Mouse (Mus musculus) bone marrow macrophage, adult 2 months (primary cell): Measurements from ENCODE around the gene Dysf.

Experiments
- CTCF ChIP-seq: IDR thresholded peaks from 2 replicates; pipeline ENCODE4 v1.5.1; 2012; ENCODE audit warnings: low read depth, mild to moderate bottlenecking, low read length, moderate library complexity
- POLR2A ChIP-seq: IDR thresholded peaks from 2 replicates; pipeline ENCODE4 v1.6.1; 2012; ENCODE audit warnings: mild to moderate bottlenecking, low read depth, low read length, borderline replicate concordance

DNA sequence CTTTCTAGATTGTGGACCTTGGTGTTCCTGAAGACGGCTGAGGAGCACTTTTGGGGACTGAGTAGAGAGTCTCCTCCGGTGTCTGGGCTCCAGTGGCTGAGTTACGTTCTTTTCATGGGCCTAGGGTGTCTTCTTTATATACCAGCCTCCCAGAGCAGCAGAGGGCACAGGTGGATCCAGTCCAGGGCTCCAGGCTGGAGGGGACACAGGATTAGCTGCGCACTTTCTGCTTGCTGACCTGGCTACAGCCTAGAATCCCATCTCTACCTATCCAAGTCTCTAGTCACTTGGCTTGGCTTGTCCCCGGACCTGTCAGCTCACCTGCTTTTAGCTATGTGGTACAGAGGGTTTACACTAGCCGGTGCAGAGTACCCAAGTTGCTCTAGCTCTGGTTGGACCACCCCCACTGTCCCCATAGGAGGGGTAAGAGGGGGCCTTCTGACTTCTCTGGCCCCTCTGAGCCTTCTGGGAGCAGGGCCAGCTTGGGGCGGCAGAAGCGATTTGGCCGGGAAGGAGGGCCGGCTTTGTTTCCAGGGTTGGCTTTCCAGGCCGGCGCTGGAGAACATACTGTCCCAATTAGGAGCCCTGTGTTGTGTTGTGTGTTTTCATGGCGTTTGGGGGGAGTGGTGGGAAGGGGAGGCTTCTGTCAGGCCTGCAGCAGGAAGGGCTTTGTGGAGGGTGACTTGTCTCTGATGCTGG lies 201.5 kb downstream of the Dysf start:
- TF ChIP-seq CTCF = no peak
- TF ChIP-seq POLR2A = no peak
